Mouse (Mus musculus): Measurements from ENCODE around the gene Ss18l1. TPM values are rescaled to one million over a fixed set of nuclear protein-coding genes. Genes with fewer than 3 reads are reported as not detected.

Gene Ss18l1
- total RNA-seq, 2 experiments from 2014 or later, result 38.0 to 40.6 TPM

DNA sequence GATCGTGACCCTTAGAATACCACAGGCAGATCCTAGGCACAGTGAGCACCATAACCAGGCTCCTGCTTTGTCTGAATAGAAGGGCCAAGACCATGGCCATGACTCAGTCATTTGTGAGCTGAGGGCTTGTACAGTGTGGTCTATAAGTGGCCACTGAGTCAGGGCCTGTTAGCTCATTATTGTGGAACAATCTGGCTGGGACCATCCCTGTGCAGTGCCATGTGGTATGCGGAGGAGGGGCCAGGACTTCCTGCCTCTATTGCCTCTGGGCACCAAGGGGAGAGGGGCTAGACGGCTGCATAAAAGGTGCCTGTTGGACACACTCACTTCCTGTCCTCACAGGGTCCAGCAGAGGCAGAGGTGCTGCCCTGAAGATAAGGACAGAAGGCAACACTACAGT lies 8.4 kb upstream of the Ss18l1 start:
- no peak for DNase-seq (ENCODE audit: low spot score in 2 of 2)

- no peak for DNase-seq (ENCODE audit: low spot score in 2 of 2)
These were observed 7.6 kb upstream of the Ss18l1 start for GRCm38 (mm10) chr2:180034753-180035152.

DNA sequence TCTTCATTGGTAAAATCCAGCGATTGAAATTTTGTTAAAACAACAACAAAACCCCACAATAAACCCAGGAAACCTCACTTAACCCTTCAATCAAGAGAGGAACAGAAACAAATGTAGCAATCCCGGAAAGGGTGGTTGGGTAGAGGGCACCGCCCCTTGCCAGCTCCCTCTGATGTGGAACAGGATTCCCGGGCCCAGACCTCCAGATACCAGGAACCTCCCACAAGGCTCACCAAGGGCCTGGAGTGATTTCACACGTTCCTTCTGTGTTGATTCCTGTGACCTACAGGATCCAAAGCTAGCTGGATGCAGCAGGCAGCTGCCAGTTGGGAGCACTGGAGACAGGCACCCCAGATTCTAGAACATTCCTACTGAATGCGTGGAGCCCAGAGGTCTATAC lies 1.9 kb upstream of the Ss18l1 start:
- DNase-seq (ENCODE audit: low spot score in 2 of 2), result no peak

DNA sequence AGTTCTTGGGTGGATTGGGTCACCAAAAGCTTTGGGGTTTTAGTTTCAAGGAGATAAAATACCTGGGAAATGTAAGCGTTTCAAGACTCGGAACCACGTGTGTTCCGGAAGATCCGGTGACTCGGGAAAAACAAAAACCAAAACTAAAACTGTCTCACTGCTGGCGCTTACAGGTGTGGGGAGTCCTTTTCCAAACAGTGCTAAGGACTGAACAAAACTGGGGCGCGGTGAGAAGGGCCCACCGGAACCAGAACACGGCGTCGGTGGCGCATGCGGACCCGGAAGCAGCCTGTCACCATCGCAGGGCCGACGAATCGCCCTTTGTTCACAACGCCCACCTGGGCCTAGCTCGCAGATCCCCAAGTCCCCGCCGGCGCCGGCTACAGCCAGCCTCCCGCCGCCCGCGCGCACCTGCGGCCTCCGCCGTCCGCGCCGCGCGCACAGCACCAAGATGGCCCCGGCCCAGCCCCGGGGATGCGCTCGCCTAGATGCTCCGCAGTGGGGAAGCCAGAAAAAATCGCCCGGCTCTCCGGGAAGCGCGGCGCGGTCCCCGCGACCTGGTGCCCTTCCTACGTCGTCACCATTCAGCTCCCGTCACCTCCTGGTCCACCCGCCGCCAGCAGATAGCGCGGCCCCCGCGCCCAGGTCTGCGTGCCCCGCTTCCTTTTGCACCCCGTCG lies 593 bp upstream of the Ss18l1 start:
- peak in 1 of 2 experiments; percentile 34 for DNase-seq (ENCODE audit: low spot score in 2 of 2)

DNA sequence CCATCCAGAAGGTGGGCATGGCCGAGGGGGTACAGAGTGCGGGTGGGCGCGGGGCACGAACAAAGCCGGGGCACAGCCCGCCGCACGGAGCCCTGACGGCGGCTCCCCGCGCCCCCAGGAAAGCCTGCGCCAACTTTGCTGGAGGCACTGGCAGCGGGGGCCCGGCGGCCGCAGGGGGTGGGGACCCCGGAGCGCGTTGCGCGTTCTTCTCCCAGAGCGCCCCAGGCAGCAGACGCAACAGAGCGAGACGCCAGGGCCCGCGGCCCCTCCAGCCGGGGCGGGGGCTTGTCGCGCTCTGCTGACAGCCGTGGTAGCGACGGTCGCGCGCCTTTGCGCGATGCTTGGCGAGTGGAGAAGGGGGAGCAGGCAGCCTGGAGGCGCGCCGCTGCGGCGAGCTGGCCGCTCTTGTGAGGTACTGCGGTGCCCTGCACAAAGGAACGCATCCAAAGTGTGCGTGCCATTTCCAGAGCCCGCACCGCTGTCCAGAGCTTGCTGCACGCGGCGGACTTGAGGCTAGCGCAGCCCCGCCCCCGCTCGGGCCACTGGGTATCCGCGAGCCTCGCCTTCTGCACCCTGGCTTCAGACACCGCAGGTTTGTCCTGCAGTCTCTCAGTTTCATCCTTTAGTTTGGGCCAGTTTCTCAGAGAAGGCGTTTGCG lies 678 bp downstream of the Ss18l1 start:
- peak; percentile 79 to 82 for DNase-seq (ENCODE audit: low spot score in 2 of 2)

GRCm38 (mm10) chr2:180045283-180045682 lies 3.0 kb downstream of the Ss18l1 start:
- no peak for DNase-seq (ENCODE audit: low spot score in 2 of 2)

DNA sequence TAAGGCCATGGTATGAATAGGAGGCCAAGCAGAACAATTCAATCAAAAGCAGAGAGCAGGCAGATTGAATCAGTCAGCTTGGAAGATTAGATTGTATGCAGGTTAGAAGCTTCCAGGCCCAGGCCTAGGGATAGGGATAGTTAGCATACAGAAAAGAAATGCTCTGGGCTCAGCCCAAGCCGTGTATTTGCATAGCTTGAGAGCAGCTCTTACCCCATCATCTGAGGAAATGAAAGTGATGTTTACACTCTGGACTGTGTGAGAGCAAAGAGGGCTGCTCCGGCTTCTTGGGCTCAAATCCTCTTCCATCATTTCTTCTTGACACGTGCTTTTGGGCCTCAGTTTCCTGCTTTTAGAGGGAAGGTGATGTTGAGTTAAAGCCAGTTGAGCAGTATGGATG lies 5.3 kb downstream of the Ss18l1 start:
- no peak for DNase-seq (ENCODE audit: low spot score in 2 of 2)

DNA sequence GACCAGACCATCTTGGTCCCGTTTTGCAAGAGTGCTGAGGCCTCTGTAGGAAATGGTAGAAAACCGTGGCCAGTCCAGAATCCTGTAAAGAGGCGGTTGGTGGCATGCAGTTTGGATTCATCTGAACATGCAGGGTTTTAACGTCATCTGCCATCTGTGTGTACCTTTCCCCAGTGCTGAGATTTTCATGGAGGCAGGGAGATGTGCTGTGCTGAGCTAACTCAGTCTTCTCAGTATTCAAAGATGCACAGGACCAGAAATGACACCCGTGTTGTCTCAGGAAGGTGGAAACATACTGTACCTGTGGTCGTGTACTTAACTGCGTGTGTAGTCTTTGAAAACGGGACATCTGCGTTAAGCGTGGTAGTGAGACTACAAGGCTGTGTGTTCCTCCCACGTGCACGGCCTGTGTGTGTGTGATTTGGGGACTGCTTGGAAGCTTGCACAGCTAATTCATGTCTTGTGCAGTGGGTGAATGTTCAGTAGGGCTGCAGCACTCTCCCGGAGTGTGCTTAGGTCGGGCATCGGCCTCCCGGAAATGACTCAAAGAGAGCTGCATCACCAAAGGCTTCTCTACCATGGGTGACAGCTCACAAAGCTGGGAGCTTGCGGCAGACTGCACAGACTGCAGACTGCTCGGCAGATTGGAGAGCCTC lies 5.8 kb downstream of the Ss18l1 start:
- DNase-seq (ENCODE audit: low spot score in 2 of 2), result peak in 1 of 2 experiments; percentile 23

DNA sequence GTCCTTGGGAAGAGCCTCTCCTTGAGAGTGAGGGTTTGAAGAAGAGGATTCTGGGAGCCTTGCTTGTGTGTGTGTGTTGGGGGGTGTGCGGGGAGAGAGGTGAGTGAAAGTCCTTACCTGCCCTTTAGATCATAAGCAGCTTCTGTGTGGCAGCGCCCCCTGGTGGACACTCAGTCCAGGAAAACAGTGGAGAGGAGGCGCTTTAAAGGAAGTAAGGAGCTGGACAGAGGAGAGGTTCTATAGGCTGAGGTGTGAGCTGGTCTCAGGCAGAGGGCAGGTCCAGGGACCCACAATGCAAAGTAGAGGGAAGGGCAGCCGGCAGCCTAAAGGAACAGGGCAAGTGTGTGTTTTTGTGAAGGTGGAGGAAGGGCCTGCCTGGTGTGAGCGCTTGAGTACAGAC lies 8.7 kb downstream of the Ss18l1 start:
- DNase-seq (ENCODE audit: low spot score in 2 of 2), result peak; percentile 84 to 88

- peak in 1 of 2 experiments; percentile 34 for DNase-seq (ENCODE audit: low spot score in 2 of 2)
These were observed 9.9 kb downstream of the Ss18l1 start for GRCm38 (mm10) chr2:180051986-180052733.

DNA sequence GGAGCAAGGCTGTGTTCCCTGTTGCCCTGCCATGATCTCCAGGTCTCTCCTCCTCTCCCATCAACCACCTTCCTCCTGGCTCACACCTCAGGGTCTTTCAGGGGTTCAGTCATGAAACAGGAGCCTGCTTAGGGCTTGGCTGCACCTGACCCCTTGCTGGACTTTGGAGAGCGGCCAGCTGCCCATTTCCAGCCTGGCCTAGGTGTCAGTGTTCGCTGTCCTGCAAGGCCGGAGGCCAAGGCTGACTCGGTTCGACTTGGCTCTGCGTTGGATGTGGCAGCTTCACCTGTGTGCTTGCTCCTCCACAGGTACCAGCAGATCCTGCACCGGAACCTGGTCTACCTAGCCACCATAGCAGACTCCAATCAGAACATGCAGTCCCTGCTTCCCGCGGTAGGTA lies 10.7 kb downstream of the Ss18l1 start:
- DNase-seq (ENCODE audit: low spot score in 2 of 2), result no peak

- DNase-seq (ENCODE audit: low spot score in 2 of 2), result no peak
These were observed 21.2 kb downstream of the Ss18l1 start for GRCm38 (mm10) chr2:180063338-180064131.

DNA sequence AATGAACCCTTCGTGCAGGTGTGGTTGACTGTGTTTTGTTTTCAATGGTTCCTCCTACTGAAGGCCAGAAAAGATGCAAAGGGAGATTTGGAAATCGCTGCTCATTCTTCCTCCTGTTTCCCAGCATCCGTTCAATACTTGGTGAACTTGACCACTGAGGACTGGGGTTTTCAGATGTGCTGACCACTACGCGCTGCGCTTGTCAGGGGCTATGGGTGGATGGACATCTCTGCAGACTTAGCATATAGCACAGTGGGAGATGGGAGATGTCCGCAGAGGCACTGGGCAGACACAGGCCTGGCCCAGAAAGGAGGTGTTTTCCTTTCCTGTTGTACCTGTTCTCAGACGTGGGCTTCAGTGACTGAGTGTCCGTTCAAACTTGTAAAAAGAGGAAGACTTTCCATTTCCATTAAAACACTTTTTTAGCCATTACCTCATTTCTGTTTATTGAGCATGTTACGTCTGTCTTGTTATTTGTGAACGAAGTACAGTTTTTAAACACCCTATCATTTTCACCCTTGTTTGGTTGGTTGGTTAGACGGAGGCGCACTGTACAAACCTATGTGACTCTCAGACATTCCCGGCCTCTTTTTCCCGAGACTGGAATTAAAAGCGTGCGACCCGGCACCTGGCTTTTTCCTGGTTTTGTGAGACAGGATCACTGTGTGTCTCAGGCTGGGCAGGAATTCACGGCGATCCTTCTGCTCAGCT lies 27.6 kb downstream of the Ss18l1 start:
- no peak for DNase-seq (ENCODE audit: low spot score in 2 of 2)

- peak; percentile 97 to 98 for DNase-seq (ENCODE audit: low spot score in 2 of 2)
These were observed 28.5 kb downstream of the Ss18l1 start, which contains the start of gene Mtg2 for GRCm38 (mm10) chr2:180070481-180071453. Mtg2 (plus strand) TSS chr2:180070588.

DNA sequence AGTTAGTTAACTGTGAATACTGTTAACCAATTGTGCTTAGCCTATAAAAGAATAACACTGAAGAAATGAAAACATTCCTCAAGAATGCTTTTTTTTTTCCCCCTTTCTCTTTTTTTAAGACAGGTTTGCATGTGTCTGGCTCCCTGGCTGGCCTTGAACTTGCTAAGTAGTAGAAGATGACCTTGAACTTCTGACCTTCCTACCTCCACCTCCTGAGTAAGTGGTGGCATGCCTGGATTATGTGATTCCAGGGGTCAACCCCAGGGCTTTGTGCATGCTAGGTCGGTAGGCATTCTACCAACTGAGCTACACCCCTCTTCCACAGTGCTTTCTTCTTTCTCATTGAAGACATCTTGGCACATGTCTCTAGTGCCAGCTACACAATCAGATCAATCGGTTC lies 29.4 kb downstream of the Ss18l1 start:
- no peak for DNase-seq (ENCODE audit: low spot score in 2 of 2)

DNA sequence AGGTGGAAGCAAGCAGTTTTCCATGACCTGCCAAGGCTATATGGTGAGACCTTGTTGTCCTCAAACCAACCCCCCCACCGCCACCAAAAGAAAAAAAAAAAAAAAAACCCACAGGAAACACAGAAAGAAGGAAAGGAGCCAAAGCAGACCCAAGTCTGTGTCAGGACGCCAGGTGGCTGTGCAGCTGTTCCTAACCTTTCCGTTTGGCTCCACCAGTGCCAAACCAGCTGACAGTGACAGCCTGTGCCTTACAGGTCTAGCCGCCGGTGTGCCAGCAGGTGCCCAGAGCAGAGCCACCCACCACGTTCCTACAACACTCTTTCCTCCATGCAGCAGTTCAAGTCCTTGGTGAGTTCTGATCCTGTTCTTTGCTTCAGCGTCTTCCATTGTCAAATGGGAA lies 30.6 kb downstream of the Ss18l1 start:
- DNase-seq (ENCODE audit: low spot score in 2 of 2), result no peak

GRCm38 (mm10) chr2:180077622-180078021 lies 35.3 kb downstream of the Ss18l1 start:
- DNase-seq (ENCODE audit: low spot score in 2 of 2), result no peak

DNA sequence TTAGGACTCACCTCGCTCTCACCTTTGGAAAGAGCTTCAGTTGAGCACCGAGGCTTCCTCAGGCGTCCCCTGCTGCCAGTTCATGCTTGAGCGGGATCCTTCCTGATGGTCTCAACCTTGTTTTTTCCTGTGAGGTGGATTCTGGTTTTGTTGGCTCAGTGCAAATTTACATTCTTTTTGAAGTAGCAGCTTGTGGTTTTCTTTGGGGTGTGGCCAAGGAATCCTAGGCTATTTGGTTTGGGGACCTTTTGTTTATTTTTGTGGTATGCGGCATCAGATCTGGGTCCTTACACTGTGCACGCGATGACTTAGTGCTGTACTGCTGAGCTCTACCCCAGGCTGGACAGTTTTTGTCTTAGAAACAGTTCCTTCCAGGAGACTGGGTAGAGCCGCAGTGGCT lies 38.4 kb downstream of the Ss18l1 start:
- no peak for DNase-seq (ENCODE audit: low spot score in 2 of 2)

- no peak for DNase-seq (ENCODE audit: low spot score in 2 of 2)
These were observed 40.8 kb downstream of the Ss18l1 start for GRCm38 (mm10) chr2:180083063-180083462.

Measured in layer of hippocampus, postnatal 10 days (tissue).